Mouse (Mus musculus) midbrain, embryonic 10.5 days (tissue): ENCODE data around the gene Gart. TPM values are rescaled to one million over a fixed set of nuclear protein-coding genes. Genes with fewer than 3 reads are reported as not detected.

Experiments
- polyA plus RNA-seq: library from polyadenylated mRNA; unstranded; fragments of >200 nt; fragmentation: Nextera tagmentation; extraction: Ambion mirVana; gene quantifications from 2 replicates; pipeline ENCODE4 v1.2.1, GENCODE M21; 2016

Gene Gart
- polyA plus RNA-seq, 1 experiment from 2014 or later, result 162 TPM

Other genes with a start within 250 kb of the Gart start
- 6.9 and 8.9 TPM in 2 replicates for gene Il10rb, start 240.8 kb downstream of the Gart start, polyA plus RNA-seq
- 52.0 and 55.8 TPM in 2 replicates for gene Ifnar1, start 161.7 kb downstream of the Gart start, polyA plus RNA-seq
- gene Ifngr2, start 99.9 kb downstream of the Gart start, polyA plus RNA-seq, result 23.8 and 34.5 TPM in 2 replicates
- gene Tmem50b, start 49.2 kb downstream of the Gart start, polyA plus RNA-seq, result 41.4 and 43.3 TPM in 2 replicates
- 4.0 and 4.9 TPM in 2 replicates for gene Dnajc28, start 27.9 kb downstream of the Gart start, polyA plus RNA-seq
- gene Son, start 554 bp upstream of the Gart start, polyA plus RNA-seq, result 109 and 119 TPM in 2 replicates
- gene Donson, start 41.8 kb upstream of the Gart start, polyA plus RNA-seq, result 38.3 and 39.0 TPM in 2 replicates
- 71.2 and 72.5 TPM in 2 replicates for gene Cryzl1, start 82.0 kb upstream of the Gart start, polyA plus RNA-seq
- gene Itsn1, start 82.3 kb upstream of the Gart start, polyA plus RNA-seq, result 49.5 and 53.0 TPM in 2 replicates